Mouse (Mus musculus): ENCODE measurements at regions not wholly inside any gene's neighbourhood (a gene's known extent, or its start where the extent isn't known, plus 50 kb on each side); places are given as distances from the start of the nearest gene placed in this dataset.

DNA sequence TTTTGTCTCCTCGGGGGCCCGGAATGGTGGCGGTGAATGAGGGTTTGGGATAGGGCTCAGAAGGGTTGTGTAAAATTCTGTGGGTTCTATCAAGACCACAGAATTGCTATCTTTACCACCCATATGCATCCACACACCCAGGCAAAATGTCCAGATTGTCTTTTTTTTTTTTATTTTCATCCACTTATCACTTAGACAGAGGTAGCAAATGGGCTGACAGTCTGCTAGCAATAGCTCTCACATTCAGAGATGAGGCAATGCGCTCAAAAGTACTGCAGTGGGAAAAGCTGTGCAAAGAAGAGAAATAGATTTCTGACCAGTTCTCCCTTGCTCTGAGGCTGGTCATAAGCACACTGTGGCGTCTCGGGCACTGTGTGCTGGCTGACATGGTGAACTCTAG lies 154.5 kb downstream of the Dad1 start:
- DNase-seq (ENCODE audit: low spot score in 2 of 2) = no peak

DNA sequence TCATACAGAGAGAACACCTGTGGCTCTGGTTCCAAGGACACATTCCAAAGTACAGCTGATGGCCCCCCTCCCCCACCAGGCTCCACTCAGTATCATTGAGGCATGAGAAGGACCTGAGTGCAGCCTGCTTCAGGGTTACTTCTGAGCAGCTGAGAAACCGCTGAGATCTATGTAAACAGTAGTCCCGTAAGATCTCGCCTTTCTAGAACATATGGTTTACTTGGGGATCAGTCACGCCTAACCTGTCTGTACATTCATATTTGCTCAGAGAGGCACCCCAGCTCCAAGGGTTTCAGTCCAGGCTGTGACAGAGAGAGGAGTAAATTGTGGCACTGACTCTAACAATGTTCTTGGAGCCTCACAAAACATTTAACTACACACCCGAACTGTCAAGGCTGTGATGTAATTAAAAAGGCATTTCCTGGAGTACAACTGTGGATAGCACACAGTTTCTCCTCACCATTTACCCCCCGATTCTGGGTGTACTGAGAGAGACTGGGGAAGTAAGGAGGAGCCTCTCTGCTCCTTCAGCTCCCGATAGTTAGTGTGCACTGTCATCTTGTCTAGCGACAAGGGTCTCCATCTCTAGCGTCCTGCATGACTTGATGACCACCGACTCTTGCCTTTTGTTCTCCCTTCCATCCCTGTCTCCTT lies 155.7 kb downstream of the Dad1 start:
- DNase-seq (ENCODE audit: low spot score in 2 of 2) = no peak

DNA sequence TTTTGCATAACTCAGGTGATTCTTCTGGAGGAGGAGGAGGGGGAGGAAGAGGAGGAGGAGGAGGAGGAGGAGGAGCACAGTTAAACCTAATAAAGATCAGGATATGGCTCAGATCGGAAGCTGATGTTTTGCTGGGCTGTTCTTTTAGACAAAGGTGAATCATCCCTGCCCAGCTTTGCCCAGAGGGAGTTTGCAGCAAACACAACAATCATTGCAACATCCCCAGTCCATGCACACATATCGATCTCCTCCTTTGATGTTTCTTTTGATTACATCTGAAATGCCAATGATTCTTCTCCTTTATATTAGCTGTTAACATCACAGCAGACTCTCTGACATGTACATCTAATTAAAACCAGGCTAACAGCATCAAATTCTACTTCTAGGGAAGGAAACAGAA lies 156.9 kb downstream of the Dad1 start:
- DNase-seq (ENCODE audit: low spot score in 2 of 2) = no peak

DNA sequence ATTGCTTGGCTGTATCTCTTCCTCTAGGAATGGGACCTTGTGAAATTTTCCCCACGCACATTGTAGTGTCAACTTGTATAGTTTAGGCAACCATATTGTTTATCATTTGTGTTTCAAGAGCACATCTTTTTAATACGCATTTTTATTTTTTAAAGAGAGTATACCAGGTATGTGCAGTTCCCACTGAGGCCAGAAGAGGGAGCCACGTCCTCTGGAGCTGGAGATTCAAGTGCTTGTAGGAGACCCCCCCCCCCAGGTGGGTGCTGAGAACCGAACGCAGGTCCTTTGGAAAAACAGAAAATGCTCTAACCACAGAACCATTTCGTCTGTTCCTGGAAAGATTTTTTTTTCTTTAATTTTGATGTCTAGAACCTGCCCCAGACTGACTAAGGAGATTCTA lies 161.5 kb downstream of the Dad1 start:
- DNase-seq (ENCODE audit: low spot score in 2 of 2) = no peak

DNA sequence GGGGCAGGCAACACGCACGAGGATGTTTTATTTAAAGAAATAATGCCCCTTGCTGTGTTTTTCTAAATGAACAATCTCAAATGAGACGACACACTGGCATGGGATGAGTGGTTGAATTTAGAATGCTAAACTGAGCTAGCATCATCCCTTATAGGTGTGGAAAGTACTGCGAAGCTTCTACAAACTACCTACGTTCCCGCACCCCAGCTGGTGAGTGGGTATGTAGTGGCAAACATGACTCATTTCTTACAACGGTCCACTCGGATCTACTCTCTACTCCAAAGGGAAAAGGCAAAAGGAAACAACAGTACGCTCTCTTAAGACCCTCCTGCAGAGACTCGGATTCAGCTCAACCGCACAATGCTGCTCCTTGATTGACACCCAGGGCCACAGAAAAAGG lies 167.2 kb downstream of the Dad1 start:
- peak; percentile 71 to 91 for DNase-seq (ENCODE audit: low spot score in 2 of 2)

DNA sequence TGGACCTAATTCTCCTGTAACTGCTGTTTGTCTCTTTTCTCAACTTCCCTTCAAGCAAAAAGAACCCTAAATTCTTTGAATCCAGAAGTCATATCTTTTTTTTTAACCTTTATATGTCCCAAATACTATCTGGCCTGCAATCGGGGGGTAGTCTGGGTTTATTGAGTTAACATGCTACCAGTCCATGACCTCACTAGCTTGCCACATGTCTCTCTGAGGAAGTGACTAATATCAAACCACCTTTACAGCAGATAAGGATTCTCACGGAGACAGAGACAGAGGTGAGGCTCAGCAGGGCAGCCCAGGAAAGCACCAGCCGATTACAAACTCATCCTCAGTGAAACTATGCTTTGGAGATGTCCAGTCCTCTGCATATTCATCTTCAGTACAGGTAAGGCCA lies 179.2 kb downstream of the Dad1 start:
- DNase-seq (ENCODE audit: low spot score in 2 of 2) = no peak

DNA sequence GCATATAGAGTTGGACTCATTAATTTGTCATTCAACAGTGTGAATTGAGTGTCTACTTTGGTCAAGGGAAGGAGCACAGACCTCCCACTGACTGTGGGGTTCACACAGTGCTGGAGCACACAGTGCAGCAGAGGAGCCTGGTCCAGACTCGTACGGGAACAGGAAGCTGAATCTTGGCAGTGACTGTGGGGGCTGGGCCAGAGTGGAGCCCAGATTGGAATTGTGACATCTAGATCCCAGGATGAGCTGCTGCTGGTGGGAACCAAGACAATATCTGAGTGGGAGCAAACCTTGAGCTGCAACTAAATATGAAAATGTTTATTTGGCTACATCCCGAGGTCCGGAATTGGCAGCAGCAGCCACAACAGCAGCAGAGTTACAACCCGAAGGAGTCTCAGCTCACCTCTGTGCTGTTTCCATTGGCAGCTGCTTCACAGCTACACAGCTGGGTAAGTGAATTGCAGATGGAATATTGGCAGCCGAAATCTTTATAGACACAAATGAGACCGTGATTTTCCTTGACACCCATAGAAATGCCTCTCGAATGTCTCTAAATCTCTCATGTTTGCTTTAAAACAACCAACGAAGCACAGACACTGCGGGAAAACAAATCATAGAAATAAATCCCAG lies 181.5 kb downstream of the Dad1 start:
- no peak for DNase-seq (ENCODE audit: low spot score in 2 of 2)

DNA sequence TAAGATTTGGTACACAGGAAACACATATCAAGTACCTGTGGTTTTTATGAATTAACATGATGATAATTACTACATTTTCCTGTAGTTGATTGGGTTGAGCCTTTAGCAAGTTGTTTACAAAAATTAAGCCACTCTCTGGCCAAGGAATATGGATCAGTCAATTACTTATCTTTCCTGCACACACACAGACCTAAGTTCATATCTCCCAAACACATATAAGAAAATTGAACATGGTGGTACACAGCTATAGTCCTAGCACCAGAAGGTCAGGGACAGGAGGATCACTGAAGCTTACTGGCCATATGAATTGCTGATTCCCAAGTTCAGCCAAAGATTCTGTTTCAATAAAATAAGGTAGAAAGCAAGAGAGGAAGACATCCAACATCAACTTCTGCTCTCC lies 183.7 kb downstream of the Dad1 start:
- DNase-seq (ENCODE audit: low spot score in 2 of 2) = no peak

DNA sequence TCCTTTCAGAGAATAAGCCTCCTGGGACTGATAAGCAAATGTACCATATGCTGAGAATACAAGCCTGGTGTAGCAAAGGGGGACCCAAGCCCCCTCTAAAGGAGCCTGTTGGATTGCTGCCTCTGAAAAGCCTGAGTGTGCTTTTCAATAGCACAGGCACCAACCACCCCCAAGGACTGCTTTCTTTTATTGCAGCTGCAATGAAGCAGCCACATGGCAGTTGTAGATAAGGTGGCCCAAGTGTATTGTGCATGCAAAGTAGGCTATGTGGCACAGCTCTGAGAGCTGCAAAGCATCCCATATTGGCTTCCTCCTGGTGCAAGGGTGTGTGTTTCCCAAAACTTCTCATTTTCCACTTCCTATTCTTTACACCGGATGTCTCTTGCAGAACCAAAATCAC lies 185.2 kb downstream of the Dad1 start:
- DNase-seq (ENCODE audit: low spot score in 2 of 2) = no peak

DNA sequence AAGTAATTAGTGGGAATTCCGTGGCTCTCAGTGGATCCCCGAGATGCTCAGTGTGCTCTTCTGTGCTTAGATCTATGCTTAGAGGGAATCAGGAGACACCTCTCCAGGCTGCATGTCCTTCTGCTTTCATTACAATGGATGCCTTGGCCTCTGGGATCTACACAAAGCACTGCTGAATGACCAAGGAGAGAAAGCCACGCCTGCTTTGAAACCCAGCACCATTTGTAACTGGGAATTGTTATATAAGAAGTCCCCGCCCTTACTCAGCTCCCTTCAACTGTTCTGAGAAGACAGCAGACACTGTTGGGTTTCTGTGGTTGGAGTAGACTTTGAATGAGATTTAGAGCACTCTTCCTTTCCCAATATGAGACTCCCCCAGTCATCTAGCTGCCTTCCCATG lies 188.4 kb downstream of the Dad1 start:
- DNase-seq (ENCODE audit: low spot score in 2 of 2) = no peak

DNA sequence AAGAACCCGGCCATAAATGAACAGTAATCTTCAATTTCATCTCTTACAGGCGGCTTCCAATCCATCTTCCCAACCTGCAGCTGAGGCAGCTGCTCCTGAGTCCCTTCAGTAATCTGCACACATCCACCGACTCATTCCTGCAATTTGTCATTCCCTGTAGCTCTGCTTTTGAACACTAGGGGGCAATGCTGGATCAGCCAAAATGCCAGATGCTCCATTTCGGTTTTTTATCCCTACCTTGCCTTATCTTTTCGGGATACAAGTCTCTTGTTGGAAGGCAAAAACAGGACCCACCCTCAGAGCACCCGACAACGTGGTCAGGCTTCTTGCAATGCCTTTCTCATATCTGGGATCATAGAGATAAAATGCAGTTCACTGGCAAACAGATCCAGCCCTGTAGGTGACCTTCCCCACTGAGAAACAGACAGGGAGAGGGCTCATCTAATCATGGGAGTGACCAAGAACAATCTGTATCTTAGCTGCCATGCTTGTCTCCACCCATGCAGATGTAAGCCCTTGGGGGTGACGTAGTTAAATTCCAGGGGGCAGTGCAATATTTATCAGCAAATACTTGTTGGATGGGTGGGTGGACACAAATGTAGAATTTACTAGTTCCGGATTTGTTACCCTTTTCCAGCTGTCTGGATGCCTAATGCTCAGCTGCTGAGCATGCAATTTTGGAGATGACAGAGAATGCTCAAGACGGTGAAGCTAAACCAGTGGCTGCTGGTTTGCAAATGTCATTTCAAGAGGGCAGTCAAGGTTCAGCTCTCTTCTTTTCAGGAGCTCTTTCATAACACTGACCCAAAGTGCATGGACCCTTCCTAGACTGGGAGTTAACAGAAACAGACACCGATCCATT lies 189.1 kb downstream of the Dad1 start:
- DNase-seq (ENCODE audit: low spot score in 2 of 2) = peak; percentile 83 to 92

DNA sequence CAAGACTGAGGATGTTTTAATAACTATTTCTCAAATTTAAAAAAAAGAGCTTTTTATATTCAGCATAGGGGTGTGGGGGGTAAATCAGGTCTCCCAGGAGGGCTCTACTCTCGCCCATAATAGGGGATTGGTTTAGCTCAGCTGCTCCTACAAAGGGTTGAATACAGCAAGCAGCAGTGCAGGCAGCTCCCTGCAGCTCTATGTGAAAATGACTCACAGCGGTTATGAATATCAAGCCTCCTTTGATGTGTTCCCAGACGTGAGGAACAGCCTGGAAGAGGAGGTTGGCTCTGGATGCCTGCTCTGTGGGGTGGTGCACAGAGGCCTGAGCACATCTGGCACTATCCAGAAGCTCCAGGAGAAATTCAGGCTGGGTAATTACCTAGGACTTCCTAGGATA lies 192.3 kb downstream of the Dad1 start:
- peak in 1 of 2 experiments; percentile 33 for DNase-seq (ENCODE audit: low spot score in 2 of 2)

DNA sequence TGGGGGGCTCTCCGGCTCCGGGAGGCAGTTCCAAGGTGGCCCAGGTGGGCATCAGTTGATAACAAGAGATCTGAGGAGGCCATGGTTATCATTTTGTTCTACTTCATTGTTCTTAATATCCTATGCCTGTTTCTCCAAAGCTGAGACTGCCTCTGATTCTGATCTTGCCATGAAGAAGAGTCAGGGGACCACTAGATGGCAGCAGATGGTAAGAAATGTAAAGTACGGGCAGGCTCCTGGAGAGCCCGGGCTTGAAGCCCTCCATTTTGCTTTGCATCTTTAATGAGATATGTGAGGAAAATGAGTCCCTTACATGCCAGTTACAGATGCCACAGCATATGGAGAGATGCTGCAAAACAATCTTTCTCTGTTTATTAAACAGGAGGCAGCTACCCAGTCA lies 194.1 kb downstream of the Dad1 start:
- DNase-seq (ENCODE audit: low spot score in 2 of 2) = peak; percentile 74 to 91

DNA sequence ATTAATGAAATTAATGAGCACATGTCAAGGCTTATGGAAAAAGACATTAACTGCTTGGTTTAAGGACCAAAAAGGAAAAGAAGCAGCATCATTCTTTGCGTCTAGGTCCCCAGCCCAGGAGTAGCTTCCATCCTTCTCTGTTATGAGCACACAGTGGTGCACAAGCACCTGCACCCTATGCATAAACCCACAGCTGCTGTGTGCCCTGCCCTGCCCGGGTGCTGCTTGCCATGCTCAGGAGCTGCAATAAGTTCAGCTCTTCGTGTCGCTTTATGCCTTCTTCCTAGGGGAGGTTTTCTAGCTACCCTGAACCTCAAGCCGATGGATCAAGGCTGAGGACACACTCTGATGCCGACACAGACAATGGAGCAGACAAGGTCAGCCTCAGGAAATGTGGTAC lies 194.8 kb downstream of the Dad1 start:
- no peak for DNase-seq (ENCODE audit: low spot score in 2 of 2)

DNA sequence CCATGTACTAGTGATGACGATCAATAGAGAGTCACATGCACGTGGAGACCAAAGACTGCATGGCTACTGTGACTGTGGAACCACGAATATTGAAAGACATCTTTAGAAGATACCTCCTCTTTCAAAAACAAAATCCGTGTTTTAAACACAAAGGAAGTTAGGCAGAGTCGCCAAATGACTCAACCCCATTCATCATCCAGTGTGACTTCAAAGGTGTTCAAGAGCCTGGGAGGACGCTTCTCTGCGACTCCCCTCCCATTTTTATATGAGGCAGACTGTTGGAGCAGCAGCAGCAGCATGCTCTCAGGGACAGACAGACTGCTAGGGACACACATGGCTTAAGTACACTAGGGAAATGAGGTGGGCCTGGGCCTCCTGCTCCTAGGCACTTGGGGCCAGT lies 197.2 kb downstream of the Dad1 start:
- no peak for DNase-seq (ENCODE audit: low spot score in 2 of 2)

DNA sequence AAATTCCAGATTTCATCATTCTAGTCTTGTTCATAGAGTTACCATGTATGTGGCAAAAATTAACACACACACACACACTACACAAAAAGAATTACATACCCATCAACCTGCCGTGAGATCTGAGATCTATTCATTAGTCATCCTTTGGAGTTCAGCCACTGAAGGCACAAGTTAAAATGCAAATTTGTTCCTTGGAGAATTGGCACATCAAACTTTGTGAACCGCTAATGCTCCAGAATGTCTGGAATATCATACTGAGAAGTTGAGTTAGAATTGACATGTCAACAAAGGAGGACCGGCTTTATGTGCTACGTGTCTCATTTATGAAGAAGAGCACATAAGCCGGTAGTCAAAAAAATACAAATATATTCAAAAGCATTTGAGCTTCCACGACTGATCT lies 198.5 kb downstream of the Dad1 start:
- no peak for DNase-seq (ENCODE audit: low spot score in 2 of 2)

DNA sequence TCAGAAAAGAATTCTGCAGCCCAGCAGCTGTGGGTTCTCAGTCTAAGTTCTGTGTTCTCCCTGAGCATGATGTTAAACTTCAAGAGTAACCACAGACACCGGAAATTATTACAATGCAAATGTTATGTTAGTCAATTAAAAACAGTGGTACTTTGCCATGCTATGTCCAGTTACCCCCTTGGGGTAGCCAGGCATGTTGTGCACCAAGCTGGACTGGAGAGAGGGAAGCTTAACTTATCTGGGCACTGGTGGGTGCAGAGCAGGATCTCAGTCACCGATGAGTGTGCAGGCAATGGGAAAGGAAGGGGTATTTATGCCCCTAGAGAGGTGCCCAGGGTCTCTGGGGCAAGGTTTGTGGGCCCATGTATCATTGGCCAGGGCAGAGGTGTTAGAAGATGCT lies 211.6 kb downstream of the Dad1 start:
- DNase-seq (ENCODE audit: low spot score in 2 of 2) = no peak

DNA sequence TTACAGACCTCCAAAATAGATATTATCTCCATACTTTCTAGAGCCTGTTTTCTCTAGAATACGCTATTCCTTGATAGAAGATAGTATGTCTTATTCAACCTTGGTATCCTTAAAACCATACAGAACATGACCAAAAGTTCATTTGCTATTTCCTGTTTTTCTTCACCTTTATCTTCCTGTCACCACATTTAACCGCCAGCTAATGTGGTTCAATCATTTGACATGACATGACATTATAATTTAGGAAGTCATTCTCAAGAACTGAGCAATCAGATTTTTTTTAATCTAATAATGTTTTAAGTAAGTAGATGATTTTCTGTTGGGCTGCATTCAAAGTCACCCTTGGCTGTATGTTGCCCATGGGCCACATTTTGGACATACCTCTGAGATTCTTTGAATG lies 213.3 kb downstream of the Dad1 start:
- no peak for DNase-seq (ENCODE audit: low spot score in 2 of 2)

DNA sequence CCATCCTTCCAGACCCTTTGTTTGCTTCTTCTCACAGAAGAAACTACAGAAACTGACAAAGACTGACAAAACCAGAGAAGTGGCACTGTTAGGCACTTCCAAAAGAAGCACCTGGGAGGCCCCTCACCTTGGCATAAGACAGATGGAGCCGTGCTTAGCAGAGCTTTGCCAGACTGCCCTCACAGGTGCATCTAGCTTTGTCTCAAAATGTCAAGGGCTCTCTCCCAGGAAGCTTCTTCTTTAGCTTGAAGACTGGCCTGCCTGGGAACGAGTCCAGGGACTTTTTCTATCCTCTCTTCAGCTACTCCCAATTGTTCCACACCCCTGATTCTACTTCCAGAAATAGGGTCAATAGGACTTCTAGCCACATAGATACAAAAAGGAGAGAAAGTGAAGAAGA lies 219.4 kb downstream of the Dad1 start:
- DNase-seq (ENCODE audit: low spot score in 2 of 2) = no peak

DNA sequence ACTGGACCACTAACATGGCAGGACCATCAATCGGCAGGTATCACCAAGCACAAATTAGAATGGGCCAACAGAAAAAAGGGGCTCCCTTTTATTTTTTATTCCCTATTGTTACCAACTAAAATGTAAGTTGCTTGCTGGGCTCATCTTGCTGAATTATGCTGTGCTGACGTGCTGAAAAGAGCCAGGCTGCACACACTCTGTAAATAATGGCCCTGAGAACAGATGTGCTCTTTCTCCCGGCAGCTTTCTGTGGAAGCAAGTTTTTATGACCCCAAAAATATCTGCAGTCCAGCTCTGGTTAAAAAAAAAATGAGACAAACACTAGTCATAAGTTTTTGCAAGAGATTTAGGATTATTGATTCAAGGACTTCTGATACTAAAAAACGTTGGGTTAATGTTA lies 230.4 kb downstream of the Dad1 start:
- DNase-seq (ENCODE audit: low spot score in 2 of 2) = no peak

DNA sequence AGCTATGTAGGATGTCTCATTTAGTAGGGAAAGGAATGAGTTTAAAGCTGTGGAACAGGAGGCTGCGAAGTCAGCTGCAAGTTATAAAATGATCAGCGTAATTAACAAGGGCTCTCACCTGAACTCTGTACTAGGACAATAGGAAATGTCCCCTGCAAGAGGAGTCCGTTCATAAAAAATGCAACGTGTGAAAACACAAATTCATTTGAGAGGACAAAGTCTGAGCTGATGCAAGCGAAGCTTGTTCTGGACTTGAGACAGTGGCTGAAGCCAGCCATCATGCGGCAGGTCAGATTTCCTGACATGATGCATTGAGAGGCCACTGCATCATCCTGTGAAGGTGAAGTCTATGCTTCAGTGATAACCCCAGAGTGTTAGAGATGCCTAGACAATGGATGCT lies 232.5 kb downstream of the Dad1 start:
- no peak for DNase-seq (ENCODE audit: low spot score in 2 of 2)

DNA sequence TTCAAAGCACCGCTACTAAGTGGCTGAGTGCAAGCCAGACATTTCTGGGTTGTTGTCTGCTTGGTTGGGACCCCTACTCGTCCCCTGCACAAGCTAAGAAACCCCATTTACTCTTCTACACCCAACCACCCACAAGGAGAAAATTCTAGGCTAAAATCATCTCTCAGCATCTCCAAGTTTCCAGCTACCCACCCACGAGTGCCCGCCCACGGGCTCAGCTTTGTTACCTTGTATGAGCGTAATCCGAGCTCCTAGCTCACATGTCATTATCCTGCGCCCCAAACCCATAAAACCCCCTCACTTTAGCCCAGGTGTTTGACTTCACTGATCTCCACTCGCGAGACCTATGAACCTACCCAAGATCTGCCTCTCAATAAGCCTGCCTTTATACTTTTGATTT lies 239.3 kb downstream of the Dad1 start:
- DNase-seq (ENCODE audit: low spot score in 2 of 2) = no peak

DNA sequence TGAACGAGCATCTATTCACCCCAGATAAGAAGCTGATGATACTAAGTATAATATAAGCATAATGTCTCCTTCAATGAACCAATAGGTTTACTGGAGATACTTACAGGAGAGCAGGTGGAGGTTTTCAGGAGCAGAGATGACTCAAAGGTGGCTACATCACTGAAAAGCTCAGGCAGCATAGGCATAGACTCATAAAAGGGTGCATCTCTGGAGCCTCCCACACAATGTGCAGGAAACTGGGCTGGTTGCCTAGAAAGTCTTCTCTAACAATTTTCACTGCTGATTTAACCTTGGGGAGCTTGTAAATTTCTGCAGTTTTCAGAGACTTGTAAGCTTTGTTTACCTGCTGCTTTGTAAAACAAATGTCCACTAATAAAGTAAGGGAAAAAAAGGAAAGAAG lies 251.8 kb downstream of the Dad1 start:
- peak; percentile 41 to 68 for DNase-seq (ENCODE audit: low spot score in 2 of 2)

Data from frontal cortex, postnatal 36 days (tissue).